Mouse (Mus musculus): Measurements from ENCODE around the gene Zfp580.
"Not testable (repeated sequence)": the region's sequence is repeated elsewhere in the genome, so short reads cannot be mapped to it uniquely, and the experiment has no call there.

Gene Zfp580

DNA sequence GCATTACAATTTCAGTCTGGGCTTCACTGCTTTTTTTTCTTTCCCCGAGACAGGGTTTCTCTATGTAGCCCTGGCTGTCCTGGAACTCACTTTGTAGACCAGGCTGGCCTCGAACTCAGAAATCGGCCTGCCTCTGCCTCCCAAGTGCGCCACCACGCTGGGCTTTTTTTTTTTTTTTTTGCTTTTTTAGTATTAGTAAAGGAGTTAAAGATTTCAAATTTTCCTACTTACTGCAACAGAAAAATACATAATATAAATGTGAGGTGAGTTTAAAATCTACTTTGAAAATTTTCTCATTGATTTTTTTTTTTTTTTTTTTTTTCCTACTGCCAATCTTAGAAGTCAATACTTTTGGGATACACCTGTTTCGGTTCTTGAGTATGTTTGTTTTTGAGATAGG, 13.5 kb downstream of the Zfp580 start:
- no peak for ATAC-seq (ENCODE audit: low TSS enrichment)

DNA sequence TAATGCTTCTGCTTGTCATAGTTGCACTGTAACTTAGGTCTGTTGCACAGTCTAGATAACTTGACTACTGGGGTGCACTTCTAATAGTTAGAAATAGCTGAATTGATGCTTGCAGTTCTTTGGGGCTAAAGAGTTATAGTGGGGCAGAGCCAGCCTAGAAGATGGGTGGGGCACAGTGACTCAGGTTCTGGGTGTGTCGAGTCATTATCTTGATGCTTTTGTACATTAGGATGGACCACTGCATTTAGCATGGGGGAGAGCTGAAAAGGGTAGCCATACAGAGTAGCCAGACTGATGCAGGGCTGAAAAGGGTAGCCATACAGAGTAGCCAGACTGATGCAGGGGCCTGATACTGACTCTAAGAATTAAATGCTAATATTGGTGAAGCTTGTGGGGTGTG, 22.2 kb downstream of the Zfp580 start:
- no peak for ATAC-seq (ENCODE audit: low TSS enrichment)

- no peak for ATAC-seq (ENCODE audit: low TSS enrichment)
Observed at GRCm38 (mm10) chr7:5074984-5075383, 23.6 kb downstream of the Zfp580 start.

GRCm38 (mm10) chr7:5076931-5077330, 25.6 kb downstream of the Zfp580 start:
- ATAC-seq (ENCODE audit: low TSS enrichment), result no peak

- not testable (repeated sequence) for ATAC-seq (ENCODE audit: low TSS enrichment)
Observed at GRCm38 (mm10) chr7:5079365-5080009, 28.1 kb downstream of the Zfp580 start.

- peak; percentile 98 for ATAC-seq (ENCODE audit: low TSS enrichment)
Observed at GRCm38 (mm10) chr7:5080010-5080751, 28.8 kb downstream of the Zfp580 start, which contains the start of gene Epn1. Epn1 (plus strand) TSS chr7:5080235.

DNA sequence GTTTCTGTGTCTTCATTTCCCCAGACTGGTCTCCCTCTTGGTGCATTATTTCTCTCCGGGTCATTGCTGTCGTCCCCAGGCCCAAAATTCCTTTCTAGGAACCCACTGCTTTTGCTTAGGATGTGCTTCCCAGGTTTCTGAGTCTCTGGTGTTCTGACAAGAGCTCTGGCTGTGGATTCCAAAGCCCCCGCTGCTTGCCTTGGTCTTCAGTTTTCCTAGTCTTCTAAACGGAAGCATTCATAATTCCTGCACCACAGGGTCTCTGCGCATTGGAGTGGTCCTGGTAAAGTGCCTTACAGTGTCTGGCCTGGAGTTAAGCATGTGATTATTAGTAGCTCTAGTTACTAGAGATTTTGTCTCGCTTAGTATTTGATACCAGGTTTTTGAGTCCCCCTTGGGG, 29.5 kb downstream of the Zfp580 start:
- no peak; the same call in 1 of the 2 replicates for ATAC-seq (ENCODE audit: low TSS enrichment)

- ATAC-seq (ENCODE audit: low TSS enrichment), result no peak
Observed at GRCm38 (mm10) chr7:5081241-5081640, 29.9 kb downstream of the Zfp580 start.

DNA sequence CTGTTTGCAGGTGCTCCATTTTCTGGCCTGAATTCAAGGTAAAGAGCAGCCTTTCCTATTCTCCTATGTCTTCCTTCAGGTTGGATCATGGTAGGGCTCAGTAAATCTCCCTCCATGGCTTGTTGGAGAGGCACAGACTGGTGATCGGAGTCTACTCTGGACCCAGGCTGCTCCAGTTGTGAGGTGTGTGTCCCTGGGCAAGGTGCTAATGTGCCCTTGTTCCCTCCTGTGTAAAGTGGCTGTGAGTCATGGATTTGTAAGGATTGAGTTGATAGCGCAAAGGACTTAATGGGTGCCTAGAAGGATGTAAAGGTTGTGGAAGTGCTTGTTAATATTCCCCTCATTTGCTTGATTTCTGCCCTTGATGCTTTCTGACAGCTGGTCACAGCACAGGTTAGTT, 30.6 kb downstream of the Zfp580 start:
- ATAC-seq (ENCODE audit: low TSS enrichment), result no peak

DNA sequence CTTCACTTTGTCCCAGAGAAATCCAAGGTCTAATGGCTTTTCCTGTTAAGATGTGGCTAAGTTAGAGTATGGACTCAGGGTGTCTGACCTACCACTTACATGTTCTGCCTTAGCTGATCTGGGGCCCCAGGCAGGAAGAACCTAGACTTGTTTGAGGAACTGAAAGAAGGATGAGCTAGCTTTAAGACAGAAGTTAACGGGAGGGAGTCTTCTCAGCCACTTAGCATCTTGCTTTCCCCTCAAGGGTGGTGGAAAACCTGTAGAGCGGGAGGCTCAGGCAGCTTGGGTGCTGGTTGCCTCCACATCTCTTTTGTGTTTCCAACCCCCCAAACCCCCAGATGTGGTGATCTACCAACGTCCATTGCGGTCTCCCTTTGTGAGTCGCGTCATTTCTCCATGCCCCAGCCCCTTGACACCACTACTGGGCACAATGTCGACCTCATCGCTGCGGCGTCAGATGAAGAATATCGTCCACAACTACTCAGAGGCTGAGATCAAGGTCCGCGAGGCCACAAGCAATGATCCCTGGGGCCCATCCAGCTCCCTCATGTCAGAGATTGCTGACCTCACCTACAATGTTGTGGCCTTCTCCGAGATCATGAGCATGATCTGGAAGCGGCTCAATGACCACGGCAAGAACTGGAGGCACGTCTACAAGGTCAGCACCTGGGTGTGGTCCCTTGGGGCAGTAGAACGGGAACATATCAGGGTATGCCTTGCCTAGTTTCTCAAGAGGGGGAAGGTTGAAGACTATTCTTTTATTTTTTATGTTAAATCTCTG, 32.2 kb downstream of the Zfp580 start:
- ATAC-seq (ENCODE audit: low TSS enrichment), result no peak

DNA sequence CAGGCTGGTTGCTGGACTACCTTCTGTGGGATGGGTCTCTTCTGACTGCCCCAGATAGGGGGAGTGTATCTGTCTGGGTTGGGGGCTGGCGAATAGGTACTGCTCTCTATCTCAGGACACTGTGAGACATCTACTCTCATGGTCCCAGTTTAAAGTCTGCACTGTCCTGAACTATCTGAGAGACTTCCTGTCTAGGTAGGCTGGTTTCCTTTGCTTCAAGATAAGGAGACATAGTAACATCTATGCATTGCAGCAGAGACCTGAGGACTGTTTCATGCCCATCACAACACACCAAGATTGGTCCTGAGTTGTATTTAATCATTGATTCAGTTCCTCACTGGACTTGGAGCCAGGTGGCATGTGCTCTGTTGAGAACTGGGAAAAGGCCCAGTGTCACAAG, 34.2 kb downstream of the Zfp580 start:
- no peak for ATAC-seq (ENCODE audit: low TSS enrichment)

- no peak for ATAC-seq (ENCODE audit: low TSS enrichment)
Observed at GRCm38 (mm10) chr7:5086921-5087440, 35.6 kb downstream of the Zfp580 start.

- no peak for ATAC-seq (ENCODE audit: low TSS enrichment)
Observed at GRCm38 (mm10) chr7:5087886-5088285, 36.5 kb downstream of the Zfp580 start.

GRCm38 (mm10) chr7:5089853-5090252, 38.5 kb downstream of the Zfp580 start:
- ATAC-seq (ENCODE audit: low TSS enrichment), result peak; percentile 58

- ATAC-seq (ENCODE audit: low TSS enrichment), result peak; percentile 34; the same call in 1 of the 2 replicates
Observed at GRCm38 (mm10) chr7:5091008-5091728, 39.8 kb downstream of the Zfp580 start.

DNA sequence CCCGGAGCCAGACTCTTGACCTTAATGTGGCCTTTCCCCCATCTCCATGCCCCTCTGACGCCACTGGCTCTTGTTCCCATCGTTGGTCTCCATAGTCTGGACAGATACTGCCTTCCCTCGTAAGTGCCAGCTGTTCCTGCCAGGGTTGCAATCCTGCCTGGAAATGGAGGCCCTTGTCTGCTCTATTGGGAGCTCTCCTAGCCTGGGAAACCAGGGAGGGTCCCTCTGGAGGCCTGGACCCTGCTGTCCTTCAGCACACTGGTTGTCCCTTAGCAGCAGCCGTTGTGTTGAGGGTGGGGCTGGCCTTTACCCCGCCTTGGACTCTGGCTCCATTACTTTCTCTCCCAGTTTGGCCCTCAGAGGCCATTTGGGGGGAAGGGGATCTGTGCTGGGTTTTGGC, 41.0 kb downstream of the Zfp580 start:
- ATAC-seq (ENCODE audit: low TSS enrichment), result no peak

DNA sequence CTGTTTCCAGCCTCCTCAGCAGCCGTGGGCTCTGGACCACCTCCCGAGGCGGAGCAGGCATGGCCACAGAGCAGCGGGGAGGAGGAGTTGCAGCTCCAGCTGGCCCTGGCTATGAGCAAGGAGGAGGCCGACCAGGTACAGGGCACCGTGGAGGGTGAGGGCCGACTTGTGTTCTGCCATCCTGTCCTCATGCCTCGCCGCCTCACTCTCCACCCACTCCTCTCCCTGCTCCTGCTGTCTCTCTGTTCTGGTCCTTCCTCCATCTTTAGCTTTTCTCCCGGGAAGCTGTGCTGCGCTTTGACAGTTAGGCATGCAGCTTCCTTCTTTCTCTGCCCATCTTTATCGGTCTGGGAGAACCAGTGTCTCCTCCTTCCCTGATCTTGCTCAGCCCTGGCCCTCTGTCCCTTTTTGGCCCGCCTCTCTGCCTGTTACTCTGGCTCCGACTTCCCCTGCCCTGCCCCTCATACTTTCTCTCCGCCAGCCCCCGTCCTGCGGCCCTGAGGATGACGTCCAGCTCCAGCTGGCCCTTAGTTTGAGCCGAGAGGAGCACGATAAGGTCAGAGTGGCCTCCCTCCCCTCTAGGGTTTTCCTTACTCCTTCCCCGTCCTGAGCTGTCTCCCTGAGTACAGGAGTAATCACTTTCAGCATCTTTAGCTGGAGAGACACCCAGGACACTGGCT, 41.6 kb downstream of the Zfp580 start:
- ATAC-seq (ENCODE audit: low TSS enrichment), result peak; percentile 60

- ATAC-seq (ENCODE audit: low TSS enrichment), result no peak
Observed at GRCm38 (mm10) chr7:5098769-5099168, 47.4 kb downstream of the Zfp580 start.

DNA sequence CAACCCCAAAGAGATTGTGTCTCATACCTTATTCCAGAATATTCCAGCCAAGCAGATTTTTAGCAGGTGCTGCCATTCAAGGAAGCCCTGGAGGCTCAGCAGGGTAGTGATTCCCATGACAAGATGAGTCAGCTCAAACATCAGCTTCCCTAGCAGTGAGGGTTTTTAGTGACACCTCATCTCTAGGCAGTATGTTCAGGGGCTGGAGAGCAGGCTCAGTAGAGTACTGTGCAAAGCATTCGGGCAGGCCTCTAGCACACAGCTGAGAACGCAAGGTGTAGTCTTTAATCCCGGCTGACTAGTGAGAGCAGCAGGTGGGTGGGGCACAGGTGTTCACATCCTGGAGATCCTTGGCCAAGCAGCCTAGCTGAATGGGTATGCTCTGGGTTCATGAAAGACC, 48.5 kb downstream of the Zfp580 start:
- ATAC-seq (ENCODE audit: low TSS enrichment), result peak; percentile 69; the same call in 1 of the 2 replicates

DNA sequence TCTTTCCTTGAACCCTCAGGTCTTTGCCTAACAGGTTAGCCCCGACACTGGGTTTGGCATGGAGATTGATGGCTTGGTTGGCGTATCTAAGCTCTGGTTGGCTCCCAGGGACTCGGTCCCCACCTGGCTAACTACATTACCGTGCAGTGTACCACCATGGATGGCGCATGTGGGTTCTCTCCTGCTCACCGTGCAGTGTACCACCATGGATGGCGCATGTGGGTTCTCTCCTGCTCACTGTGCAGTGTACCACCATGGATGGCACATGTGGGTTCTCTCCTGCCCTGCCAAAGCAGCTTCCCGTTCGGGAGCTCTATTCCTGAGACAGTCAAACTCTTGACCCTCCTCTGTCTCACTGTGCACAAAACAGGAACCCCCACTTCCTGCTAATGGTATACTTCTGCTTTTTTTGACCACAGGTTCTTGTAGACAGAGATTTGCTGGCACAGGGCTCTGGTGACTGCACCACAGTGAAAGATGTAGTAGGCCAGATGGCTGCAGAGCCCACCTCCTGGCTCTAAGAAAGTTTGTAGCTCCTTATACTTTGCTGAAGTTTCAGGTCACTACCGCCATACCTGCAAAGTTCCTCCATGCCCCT, 49.8 kb downstream of the Zfp580 start:
- no peak for ATAC-seq (ENCODE audit: low TSS enrichment)

DNA sequence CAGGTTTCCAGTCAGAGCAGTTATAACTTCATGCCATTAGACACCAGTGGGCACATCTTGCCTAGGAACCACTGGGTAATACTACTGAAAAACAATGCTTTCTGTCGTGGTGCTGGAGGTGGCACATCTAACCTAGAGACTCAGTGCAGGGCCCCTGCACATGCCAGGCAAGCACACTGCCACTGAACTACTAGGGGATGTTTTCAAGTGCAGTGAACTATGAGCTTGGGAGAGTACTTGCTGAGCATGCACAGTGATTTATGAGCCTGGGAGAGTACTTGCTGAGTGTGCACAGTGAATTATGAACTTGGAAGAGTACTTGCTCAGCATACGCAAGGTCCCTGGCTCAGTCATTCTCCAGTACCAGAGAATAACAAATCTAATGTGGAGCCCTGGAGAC, 51.2 kb downstream of the Zfp580 start:
- ATAC-seq (ENCODE audit: low TSS enrichment), result no peak
